Mouse (Mus musculus) testis, adult 2 months (tissue): ENCODE results near the gene Rpl6. TPM values are rescaled to one million over a fixed set of nuclear protein-coding genes. Genes with fewer than 3 reads are reported as not detected.
A peak's percentile ranks its signal among the peaks of the same experiment; 100 is the strongest.
"Not testable (repeated sequence)": the region's sequence is repeated elsewhere in the genome, so short reads cannot be mapped to it uniquely, and the experiment has no call there.

ENCODE experiments used
- H3K27ac ChIP-seq: fragments of 200-500 bp; 2 replicates; pipeline ENCODE4 v1.5.1; 2012; ENCODE audit warnings: low read depth, low read length; ENCODE audit not compliant: control insufficient read depth, insufficient read depth
- H3K27me3 ChIP-seq: fragments of 200-500 bp; 2 replicates; pipeline ENCODE4 v1.6.1; 2012; ENCODE audit warnings: mild to moderate bottlenecking, low read length, moderate library complexity; ENCODE audit not compliant: control insufficient read depth, insufficient read depth
- H3K36me3 ChIP-seq: fragments of 200-500 bp; 2 replicates; pipeline ENCODE4 v1.6.1; 2012; ENCODE audit warnings: mild to moderate bottlenecking, low read length; ENCODE audit not compliant: control insufficient read depth, insufficient read depth
- H3K4me1 ChIP-seq: fragments of 200-500 bp; 2 replicates; pipeline ENCODE4 v1.6.1; 2012; ENCODE audit warnings: low read length; ENCODE audit not compliant: control insufficient read depth, insufficient read depth
- H3K4me3 ChIP-seq: fragments of 200-500 bp; 2 replicates; pipeline ENCODE4 v1.5.1; 2012; ENCODE audit warnings: low read depth, mild to moderate bottlenecking, low read length, moderate library complexity, mixed read lengths; ENCODE audit not compliant: control insufficient read depth
- CTCF ChIP-seq: fragments of 200-500 bp; IDR thresholded peaks from 2 replicates; pipeline ENCODE4 v1.5.1; 2012; ENCODE audit warnings: low read depth, mild to moderate bottlenecking, inconsistent platforms, low read length, moderate library complexity; ENCODE audit not compliant: control insufficient read depth, insufficient read depth, insufficient replicate concordance
- POLR2A ChIP-seq: fragments of 200-500 bp; IDR thresholded peaks from 2 replicates; pipeline ENCODE4 v1.6.1; 2012; ENCODE audit warnings: low read depth, mild to moderate bottlenecking, inconsistent platforms, low read length, moderate library complexity; ENCODE audit not compliant: control insufficient read depth
- polyA plus RNA-seq: library from polyadenylated mRNA; depleted of rRNA; stranded (reverse); fragments of >200 nt; gene quantifications from 2 replicates; pipeline ENCODE4 v1.2.3, GENCODE M21; 2012

Gene Rpl6
- polyA plus RNA-seq, 1 experiment: 84.3 TPM

- Histone ChIP-seq H3K27me3 (no peaks in the 10 kb centered on the region), H3K27ac (no peak overlapping the region), H3K4me1 (no peaks in the 10 kb centered on the region), H3K36me3 (no peaks in the 10 kb centered on the region; the same call in none of the 2 replicates), H3K4me3 (no peak overlapping the region)
- TF ChIP-seq CTCF (no peak), POLR2A (no peak)
These were observed 5.7 kb downstream of the Rpl6 start for GRCm38 (mm10) chr5:121209755-121210600.

GRCm38 (mm10) chr5:121210601-121210924 lies 6.3 kb downstream of the Rpl6 start:
- H3K27ac ChIP-seq: no peak overlapping the region
- no peak overlapping the region for H3K4me3 ChIP-seq
- TF ChIP-seq CTCF: no peak
- TF ChIP-seq POLR2A: no peak
- H3K36me3 ChIP-seq: no peaks in the 10 kb centered on the region; the same call in none of the 2 replicates
- H3K27me3 ChIP-seq: no peaks in the 10 kb centered on the region
- H3K4me1 ChIP-seq: no peaks in the 10 kb centered on the region

GRCm38 (mm10) chr5:121212108-121212507 lies 7.8 kb downstream of the Rpl6 start:
- no peak for TF ChIP-seq POLR2A
- no peak for TF ChIP-seq CTCF
- Histone ChIP-seq H3K27ac (no peak overlapping the region), H3K36me3 (no peaks in the 10 kb centered on the region; the same call in none of the 2 replicates), H3K4me3 (no peak overlapping the region), H3K4me1 (peaks cover 2% of the 10 kb centered on the region; the same call in 1 of the 2 replicates), H3K27me3 (no peaks in the 10 kb centered on the region)

GRCm38 (mm10) chr5:121214707-121215106 lies 10.4 kb downstream of the Rpl6 start:
- TF ChIP-seq CTCF (no peak), POLR2A (no peak)
- peaks cover 2% of the 10 kb centered on the region; the same call in 1 of the 2 replicates for H3K4me1 ChIP-seq
- H3K27ac ChIP-seq: no peak overlapping the region
- no peaks in the 10 kb centered on the region for H3K27me3 ChIP-seq
- no peak overlapping the region for H3K4me3 ChIP-seq
- H3K36me3 ChIP-seq: no peaks in the 10 kb centered on the region

GRCm38 (mm10) chr5:121215380-121216125 lies 11.3 kb downstream of the Rpl6 start:
- Histone ChIP-seq H3K27me3 (no peaks in the 10 kb centered on the region), H3K4me3 (no peak overlapping the region), H3K4me1 (peaks cover 5% of the 10 kb centered on the region), H3K36me3 (no peaks in the 10 kb centered on the region), H3K27ac (no peak overlapping the region)
- peak; percentile 94 for TF ChIP-seq CTCF
- no peak for TF ChIP-seq POLR2A

GRCm38 (mm10) chr5:121216126-121216446 lies 11.8 kb downstream of the Rpl6 start:
- Histone ChIP-seq H3K36me3 (no peaks in the 10 kb centered on the region), H3K27me3 (no peaks in the 10 kb centered on the region), H3K27ac (no peak overlapping the region), H3K4me1 (peaks cover 5% of the 10 kb centered on the region), H3K4me3 (no peak overlapping the region; the same call in 1 of the 2 replicates)
- no peak for TF ChIP-seq POLR2A
- TF ChIP-seq CTCF: no peak

GRCm38 (mm10) chr5:121216584-121217312 lies 12.5 kb downstream of the Rpl6 start:
- H3K27me3 ChIP-seq, H3K4me3 ChIP-seq, H3K36me3 ChIP-seq, H3K27ac ChIP-seq: not testable (repeated sequence)
- H3K4me1 ChIP-seq: peaks cover 11% of the 10 kb centered on the region

- TF ChIP-seq POLR2A (no peak), CTCF (no peak)
These were observed 13.0 kb downstream of the Rpl6 start for GRCm38 (mm10) chr5:121217313-121217634.

More at GRCm38 (mm10) chr5:121217313-121217634, 13.0 kb downstream of the Rpl6 start:
- Histone ChIP-seq H3K4me1 (peaks cover 11% of the 10 kb centered on the region), H3K27ac (no peak overlapping the region), H3K27me3 (no peaks in the 10 kb centered on the region), H3K4me3 (no peak overlapping the region), H3K36me3 (no peaks in the 10 kb centered on the region)
